Mouse (Mus musculus): ENCODE data around the gene Get4. TPM values are rescaled to one million over a fixed set of nuclear protein-coding genes. Genes with fewer than 3 reads are reported as not detected.

Gene Get4
- polyA plus RNA-seq, 1 experiment from 2014 or later = 109 TPM

DNA sequence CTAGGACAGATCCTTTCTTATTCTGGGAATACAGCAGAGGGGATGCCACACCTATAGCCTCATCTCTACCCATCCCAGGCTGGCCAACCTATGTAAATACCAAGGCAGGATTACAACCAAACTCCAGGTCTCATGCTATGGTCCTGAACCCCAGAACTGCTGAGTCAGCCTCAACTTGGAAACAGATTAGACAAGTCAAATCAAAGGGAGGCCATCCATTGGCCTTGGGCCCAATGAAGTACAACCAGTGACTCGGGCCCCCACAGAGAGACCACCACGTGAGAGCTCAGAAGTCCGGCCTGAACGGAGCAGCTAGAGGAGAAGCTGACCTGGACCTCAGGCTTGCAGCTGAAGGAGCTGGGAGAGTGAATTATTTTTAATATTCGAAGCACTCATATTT is 45.6 kb downstream of the Get4 start:
- Histone ChIP-seq H3K27ac (replicated peaks) (no peak overlapping the region), H3K4me3 (replicated peaks) (no peak overlapping the region), H3K4me2 (no peak overlapping the region), H3K27me3 (no peaks in the 10 kb centered on the region), H3K36me3 (replicated peaks) (no peaks in the 10 kb centered on the region), H3K9ac (no peak overlapping the region), H3K4me1 (replicated peaks) (peaks cover 14% of the 10 kb centered on the region; the same call in 1 of the 2 replicates), H3K9me3 (replicated peaks) (no peaks in the 10 kb centered on the region)
- 58% methylated on average over 5 of the region's 5 CpGs for WGBS (ENCODE audit: insufficient replicate concordance)
- ATAC-seq (ENCODE audit: insufficient read depth) = no peak

DNA sequence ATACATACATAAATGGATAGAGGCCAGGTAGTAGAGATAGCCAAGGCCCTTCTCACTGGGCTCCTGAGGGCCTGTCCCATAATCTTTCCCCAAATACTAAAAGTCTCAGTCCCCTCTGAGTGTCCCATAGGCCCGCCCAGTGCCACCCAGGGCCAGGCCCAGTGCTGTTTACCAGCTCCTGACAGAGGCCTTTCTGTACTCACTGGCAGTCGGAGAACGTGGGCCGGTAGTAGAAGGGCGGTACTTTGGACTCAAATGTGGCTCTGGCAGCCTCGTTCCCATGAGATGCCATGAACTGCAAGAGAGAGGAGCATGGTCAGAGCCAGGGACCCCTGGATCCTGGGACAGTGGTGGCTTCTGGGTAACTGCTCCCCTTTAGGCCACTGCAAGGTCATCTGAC is 50.0 kb downstream of the Get4 start:
- WGBS (ENCODE audit: insufficient replicate concordance) = 74% methylated on average over 6 of the region's 6 CpGs
- Histone ChIP-seq H3K9me3 (replicated peaks) (no peaks in the 10 kb centered on the region), H3K36me3 (replicated peaks) (no peaks in the 10 kb centered on the region), H3K4me2 (no peak overlapping the region), H3K4me3 (replicated peaks) (no peak overlapping the region), H3K27me3 (no peaks in the 10 kb centered on the region), H3K4me1 (replicated peaks) (peaks cover 14% of the 10 kb centered on the region; the same call in 1 of the 2 replicates), H3K9ac (no peak overlapping the region), H3K27ac (replicated peaks) (no peak overlapping the region)
- no peak for ATAC-seq (ENCODE audit: insufficient read depth)

DNA sequence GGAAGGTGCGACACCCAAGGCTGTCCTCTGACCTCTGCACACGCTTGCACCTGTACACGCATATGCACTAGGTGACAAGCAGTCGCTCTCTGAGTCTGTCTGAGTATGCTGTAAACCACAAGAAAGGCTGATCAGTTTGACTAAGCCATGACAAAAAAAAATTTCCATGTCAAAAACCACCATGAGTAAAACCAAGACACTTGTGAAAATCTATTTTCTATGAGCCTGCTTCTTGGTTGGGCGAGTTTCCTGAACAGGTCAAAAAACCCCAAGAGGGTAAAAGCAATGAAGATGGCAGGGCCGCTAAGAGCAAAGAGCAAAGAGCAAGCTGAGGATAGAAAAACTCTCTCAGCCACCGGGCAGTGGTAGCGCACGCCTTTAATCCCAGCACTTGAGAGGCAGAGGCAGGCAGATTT is 51.5 kb downstream of the Get4 start:
- no peak overlapping the region for H3K4me2 ChIP-seq
- H3K9ac ChIP-seq = no peak overlapping the region
- no peaks in the 10 kb centered on the region for H3K27me3 ChIP-seq
- ATAC-seq (ENCODE audit: insufficient read depth) = no peak
- H3K36me3 ChIP-seq (replicated peaks) = no peaks in the 10 kb centered on the region
- peaks cover 14% of the 10 kb centered on the region; the same call in 1 of the 2 replicates for H3K4me1 ChIP-seq (replicated peaks)
- H3K9me3 ChIP-seq (replicated peaks) = no peaks in the 10 kb centered on the region
- H3K27ac ChIP-seq (replicated peaks) = no peak overlapping the region
- 71% methylated on average over 9 of the region's 9 CpGs for WGBS (ENCODE audit: insufficient replicate concordance)
- no peak overlapping the region for H3K4me3 ChIP-seq (replicated peaks)

DNA sequence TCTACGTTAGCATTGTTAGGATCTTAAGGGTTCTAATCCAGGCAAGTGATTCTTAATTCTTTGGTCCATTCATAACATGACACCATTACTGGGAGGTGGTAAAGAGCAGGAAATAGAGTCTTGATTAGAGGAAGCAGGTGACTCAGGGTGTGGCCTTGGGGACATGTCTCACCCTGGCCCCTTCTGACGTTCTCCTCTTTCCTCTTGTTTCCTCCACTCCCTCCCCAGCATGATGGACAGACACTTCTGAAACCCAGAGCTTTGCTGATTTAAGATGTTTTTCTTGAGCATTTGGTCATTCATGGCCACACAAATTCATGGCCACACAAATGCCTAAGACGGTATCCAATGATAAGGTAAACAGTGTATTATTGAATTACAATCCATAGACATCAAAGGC is 57.8 kb downstream of the Get4 start:
- Histone ChIP-seq H3K4me2 (no peak overlapping the region), H3K4me1 (replicated peaks) (peaks cover 7% of the 10 kb centered on the region), H3K9me3 (replicated peaks) (no peaks in the 10 kb centered on the region), H3K36me3 (replicated peaks) (no peaks in the 10 kb centered on the region), H3K27ac (replicated peaks) (no peak overlapping the region), H3K4me3 (replicated peaks) (no peak overlapping the region), H3K27me3 (no peaks in the 10 kb centered on the region), H3K9ac (no peak overlapping the region)
- WGBS (ENCODE audit: insufficient replicate concordance) = 57% methylated on average over 3 of the region's 3 CpGs
- no peak for ATAC-seq (ENCODE audit: insufficient read depth)

DNA sequence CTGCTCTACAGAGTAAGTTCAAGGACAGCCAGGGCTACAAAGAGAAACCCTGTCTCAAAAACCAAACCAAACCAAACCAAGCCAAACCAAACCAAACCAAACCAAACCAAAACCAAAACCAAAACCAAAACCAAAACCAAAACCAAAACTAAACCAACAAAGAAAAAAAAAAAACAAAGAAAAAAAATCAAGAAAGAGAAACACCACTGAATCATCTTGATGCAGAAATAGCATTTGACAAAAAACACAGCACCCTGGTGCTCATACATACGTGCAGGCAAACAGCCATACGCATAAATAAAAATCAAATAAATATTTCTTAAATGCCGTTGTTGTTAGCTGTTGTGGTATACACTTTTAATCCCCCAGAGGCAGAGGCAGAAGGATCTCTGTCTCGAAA is 58.4 kb downstream of the Get4 start:
- H3K36me3 ChIP-seq (replicated peaks) = no peaks in the 10 kb centered on the region
- H3K27ac ChIP-seq (replicated peaks) = no peak overlapping the region
- no peaks in the 10 kb centered on the region for H3K27me3 ChIP-seq
- no peak overlapping the region for H3K9ac ChIP-seq
- no peaks in the 10 kb centered on the region for H3K9me3 ChIP-seq (replicated peaks)
- ATAC-seq (ENCODE audit: insufficient read depth) = no peak
- WGBS (ENCODE audit: insufficient replicate concordance) = 73% methylated on average over 4 of the region's 4 CpGs
- no peak overlapping the region for H3K4me3 ChIP-seq (replicated peaks)
- no peak overlapping the region for H3K4me2 ChIP-seq
- peaks cover 7% of the 10 kb centered on the region for H3K4me1 ChIP-seq (replicated peaks)

DNA sequence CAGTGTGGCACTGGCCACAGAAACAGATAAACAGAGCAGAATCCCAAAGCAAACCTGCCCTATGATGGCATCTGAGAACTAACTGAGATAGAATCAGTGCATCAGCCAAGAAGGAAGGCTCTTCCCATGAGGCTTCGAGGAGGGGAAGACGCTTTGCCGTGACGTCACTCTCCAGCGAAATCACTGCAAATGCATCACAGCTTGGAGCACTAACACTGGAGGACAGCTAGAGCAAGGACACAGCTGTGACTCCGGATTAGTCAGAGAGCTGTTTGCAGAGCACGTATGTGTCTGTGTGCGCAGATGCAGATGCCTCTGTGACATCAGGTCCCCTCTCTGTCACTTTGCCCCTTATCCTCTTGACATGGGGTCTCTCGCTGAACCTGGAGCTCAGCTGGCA is 59.7 kb downstream of the Get4 start:
- ATAC-seq (ENCODE audit: insufficient read depth) = no peak
- H3K27ac ChIP-seq (replicated peaks) = no peak overlapping the region

DNA sequence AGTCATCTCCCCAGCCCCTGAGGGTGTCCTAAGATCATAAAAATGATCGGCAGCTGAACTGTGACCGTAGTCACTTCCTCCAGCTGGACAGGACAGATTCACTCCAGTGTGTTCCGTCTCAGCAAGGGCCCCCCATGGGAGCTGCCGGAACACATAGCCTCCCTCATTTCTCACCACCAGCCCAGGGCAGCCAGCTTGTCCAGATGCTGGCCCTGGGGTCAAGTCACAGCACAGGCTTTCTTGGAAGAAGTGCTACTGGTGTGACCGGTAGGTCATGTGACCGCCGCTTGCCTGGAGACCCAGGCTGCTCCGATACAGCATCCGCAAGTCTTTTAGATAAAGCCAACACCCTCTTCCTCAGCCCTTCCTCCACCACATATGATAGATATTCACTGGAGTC is 61.4 kb downstream of the Get4 start:
- Histone ChIP-seq H3K27me3 (no peaks in the 10 kb centered on the region), H3K9ac (no peak overlapping the region), H3K9me3 (replicated peaks) (no peaks in the 10 kb centered on the region), H3K4me2 (no peak overlapping the region), H3K4me3 (replicated peaks) (no peak overlapping the region), H3K27ac (replicated peaks) (no peak overlapping the region), H3K4me1 (replicated peaks) (peaks cover 19% of the 10 kb centered on the region), H3K36me3 (replicated peaks) (no peaks in the 10 kb centered on the region)
- 68% methylated on average over 9 of the region's 9 CpGs for WGBS (ENCODE audit: insufficient replicate concordance)
- ATAC-seq (ENCODE audit: insufficient read depth) = no peak

More for the DNA sequence above, 59.7 kb downstream of the Get4 start:
- no peaks in the 10 kb centered on the region for H3K36me3 ChIP-seq (replicated peaks)
- WGBS (ENCODE audit: insufficient replicate concordance) = 76% methylated on average over 9 of the region's 9 CpGs
- H3K9ac ChIP-seq = no peak overlapping the region
- H3K9me3 ChIP-seq (replicated peaks) = no peaks in the 10 kb centered on the region
- no peak overlapping the region for H3K4me3 ChIP-seq (replicated peaks)
- peaks cover 7% of the 10 kb centered on the region for H3K4me1 ChIP-seq (replicated peaks)
- no peaks in the 10 kb centered on the region for H3K27me3 ChIP-seq
- no peak overlapping the region for H3K4me2 ChIP-seq

DNA sequence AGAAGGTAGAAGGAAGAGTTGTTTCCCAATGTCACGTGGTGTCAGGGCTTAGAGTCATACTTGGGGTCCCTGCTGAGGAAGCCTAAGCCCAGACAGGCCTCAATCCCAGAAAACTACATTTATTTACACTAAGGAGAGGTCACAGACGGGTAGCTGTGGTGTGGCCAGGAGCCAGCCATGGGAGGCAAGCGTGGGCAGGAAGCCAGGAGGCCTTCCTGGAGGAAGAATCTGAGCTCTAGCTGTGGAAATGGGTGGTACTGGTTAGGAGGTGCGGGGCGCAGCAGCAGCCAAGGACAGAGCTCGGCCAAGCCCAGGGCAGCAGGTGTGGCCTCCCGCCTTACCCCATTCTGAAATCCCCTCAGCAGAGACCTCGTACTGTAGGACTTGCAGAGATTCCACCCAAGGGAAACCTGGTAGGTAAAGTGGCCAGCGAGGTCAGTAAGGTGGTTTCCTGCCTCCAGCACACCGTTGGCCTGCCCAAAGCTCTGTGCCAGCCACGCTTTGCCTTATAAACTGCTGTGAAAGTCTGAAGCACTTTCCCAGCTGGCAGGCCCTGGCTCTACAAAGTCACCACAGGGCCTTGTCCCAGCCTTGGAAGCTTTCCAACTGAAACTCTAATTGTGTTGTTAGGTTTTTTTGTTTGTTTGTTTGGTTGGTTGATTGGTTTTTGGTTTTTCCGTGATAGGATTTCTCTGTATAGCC is 63.0 kb downstream of the Get4 start:
- H3K9me3 ChIP-seq (replicated peaks) = no peaks in the 10 kb centered on the region
- WGBS (ENCODE audit: insufficient replicate concordance) = 66% methylated on average over 12 of the region's 12 CpGs
- no peaks in the 10 kb centered on the region for H3K36me3 ChIP-seq (replicated peaks)
- no peak overlapping the region for H3K9ac ChIP-seq
- no peak for ATAC-seq (ENCODE audit: insufficient read depth)
- H3K27me3 ChIP-seq = no peaks in the 10 kb centered on the region
- peaks cover 17% of the 10 kb centered on the region for H3K4me1 ChIP-seq (replicated peaks)
- no peak overlapping the region for H3K27ac ChIP-seq (replicated peaks)
- no peak overlapping the region for H3K4me3 ChIP-seq (replicated peaks)
- no peak overlapping the region for H3K4me2 ChIP-seq

DNA sequence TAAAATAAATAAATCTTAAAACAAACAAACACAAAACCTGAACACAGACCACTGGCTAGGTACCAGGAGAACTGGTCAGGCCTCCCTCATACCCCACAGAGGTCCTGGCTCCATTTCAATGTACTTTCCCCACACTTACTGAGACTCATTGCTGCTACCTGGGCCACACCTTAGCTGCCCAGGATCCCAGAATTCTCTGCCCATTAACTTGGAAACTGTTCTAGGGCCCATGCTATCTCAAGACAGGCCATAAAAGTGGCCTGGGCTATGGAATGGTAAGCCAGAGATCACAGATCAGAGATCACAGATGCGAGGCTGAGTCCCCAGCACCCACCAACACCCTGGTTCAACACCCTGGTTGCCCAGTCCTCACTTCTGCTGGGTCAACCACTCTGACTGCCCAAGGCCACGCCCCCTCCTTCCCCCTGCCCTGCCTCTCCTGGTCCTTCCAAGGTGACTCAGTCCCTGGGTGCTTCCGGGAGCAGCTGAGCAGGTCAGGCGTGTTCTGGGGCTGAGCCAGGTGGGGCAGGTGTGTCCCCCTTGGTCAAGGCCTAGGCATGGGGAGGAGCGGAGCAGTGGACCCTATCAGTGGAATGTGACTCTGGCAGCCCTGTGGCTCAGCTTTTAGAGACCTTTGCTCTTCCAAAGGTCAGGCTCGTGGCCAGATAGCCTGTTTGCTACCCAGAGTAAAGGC is 65.0 kb downstream of the Get4 start:
- 62% methylated on average over 6 of the region's 6 CpGs for WGBS (ENCODE audit: insufficient replicate concordance)
- Histone ChIP-seq H3K27me3 (no peaks in the 10 kb centered on the region), H3K4me3 (replicated peaks) (no peak overlapping the region), H3K4me1 (replicated peaks) (peaks cover 16% of the 10 kb centered on the region), H3K4me2 (no peak overlapping the region), H3K36me3 (replicated peaks) (no peaks in the 10 kb centered on the region), H3K9me3 (replicated peaks) (no peaks in the 10 kb centered on the region), H3K27ac (replicated peaks) (peak overlapping the region; percentile 57; the same call in 1 of the 2 replicates), H3K9ac (no peak overlapping the region)
- ATAC-seq (ENCODE audit: insufficient read depth) = peak; percentile 68

DNA sequence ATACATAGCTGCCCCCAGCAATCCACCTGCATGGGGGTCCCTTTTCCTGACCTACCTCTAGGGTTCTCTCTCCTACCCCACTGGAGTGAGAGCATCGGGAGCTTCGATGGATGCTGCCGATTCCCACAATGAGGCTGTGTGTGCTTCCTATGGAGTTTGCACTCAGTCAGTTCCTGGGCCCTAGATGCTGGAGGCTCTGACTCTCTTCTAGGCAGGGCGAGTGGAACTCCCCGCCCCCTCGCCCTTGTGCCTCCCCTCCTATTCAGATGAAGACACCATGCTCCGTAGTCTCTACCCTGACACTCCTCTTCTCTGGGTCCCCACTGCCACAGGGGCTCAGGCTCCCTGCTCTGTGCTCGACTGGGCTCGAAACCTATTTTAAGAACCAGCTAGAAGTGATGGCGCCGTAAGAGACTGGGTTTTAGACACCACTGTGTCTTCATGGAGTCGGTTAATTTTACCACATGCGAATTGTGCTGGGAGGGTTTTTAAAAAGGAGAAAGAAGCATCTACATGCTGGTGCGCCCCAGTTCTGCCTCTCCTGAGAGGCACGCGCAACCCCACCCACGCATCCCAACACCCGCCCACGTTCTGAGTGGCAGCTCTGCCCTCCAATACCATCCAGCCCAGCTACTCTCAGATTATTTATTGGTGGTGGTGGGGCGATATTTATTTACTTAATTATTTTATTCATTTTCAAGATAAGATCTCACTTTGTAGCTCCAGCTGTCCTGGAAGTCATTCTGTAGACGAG is 65.8 kb downstream of the Get4 start:
- Histone ChIP-seq H3K4me3 (replicated peaks) (no peak overlapping the region), H3K4me2 (peak overlapping the region; percentile 3; the same call in 1 of the 2 replicates), H3K4me1 (replicated peaks) (peaks cover 16% of the 10 kb centered on the region), H3K36me3 (replicated peaks) (no peaks in the 10 kb centered on the region), H3K9ac (no peak overlapping the region), H3K27ac (replicated peaks) (peak overlapping the region; percentile 29), H3K27me3 (no peaks in the 10 kb centered on the region), H3K9me3 (replicated peaks) (no peaks in the 10 kb centered on the region)
- WGBS (ENCODE audit: insufficient replicate concordance) = 74% methylated on average over 21 of the region's 21 CpGs
- no peak for ATAC-seq (ENCODE audit: insufficient read depth)

Data from liver, embryonic 15.5 days (tissue).